Mouse (Mus musculus): Measurements from ENCODE around the gene Dip2a. TPM values are rescaled to one million over a fixed set of nuclear protein-coding genes. Genes with fewer than 3 reads are reported as not detected.

Gene Dip2a
- polyA plus RNA-seq, 2 experiments from 2014 or later, result 1.3 to 1.8 TPM

DNA sequence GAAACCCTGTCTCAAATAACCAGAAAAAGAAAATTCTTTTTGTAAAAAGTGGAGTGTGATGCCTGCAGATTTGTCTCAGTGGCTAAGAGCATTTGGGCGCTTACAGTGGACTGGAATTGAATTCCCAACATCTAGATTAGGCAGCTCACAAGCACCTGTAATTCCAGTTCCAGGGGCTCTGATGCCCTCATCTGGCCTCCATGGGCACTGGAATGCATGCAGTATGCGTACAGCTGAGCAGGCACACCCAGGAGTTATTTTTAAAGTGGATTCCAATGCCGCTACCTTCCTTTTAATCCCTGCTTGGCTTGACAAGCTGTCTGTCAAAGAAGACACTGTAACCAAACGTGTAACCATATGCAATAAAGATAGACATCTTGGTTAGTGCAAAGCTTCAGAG is 105.7 kb downstream of the Dip2a start:
- ATAC-seq, result no peak

- peak; percentile 94 for ATAC-seq
Measured at GRCm38 (mm10) chr10:76237341-76238225, 107.5 kb downstream of the Dip2a start, which contains the start of gene Prmt2. Prmt2 (minus strand) TSS chr10:76237865.

- no peak for ATAC-seq
Measured at GRCm38 (mm10) chr10:76229627-76230026, 115.5 kb downstream of the Dip2a start.

GRCm38 (mm10) chr10:76225944-76226343 is 119.1 kb downstream of the Dip2a start:
- ATAC-seq, result no peak

- no peak for ATAC-seq
Measured at GRCm38 (mm10) chr10:76218240-76218639, 126.9 kb downstream of the Dip2a start.

- ATAC-seq, result no peak
Measured at GRCm38 (mm10) chr10:76217056-76217455, 128.0 kb downstream of the Dip2a start.

DNA sequence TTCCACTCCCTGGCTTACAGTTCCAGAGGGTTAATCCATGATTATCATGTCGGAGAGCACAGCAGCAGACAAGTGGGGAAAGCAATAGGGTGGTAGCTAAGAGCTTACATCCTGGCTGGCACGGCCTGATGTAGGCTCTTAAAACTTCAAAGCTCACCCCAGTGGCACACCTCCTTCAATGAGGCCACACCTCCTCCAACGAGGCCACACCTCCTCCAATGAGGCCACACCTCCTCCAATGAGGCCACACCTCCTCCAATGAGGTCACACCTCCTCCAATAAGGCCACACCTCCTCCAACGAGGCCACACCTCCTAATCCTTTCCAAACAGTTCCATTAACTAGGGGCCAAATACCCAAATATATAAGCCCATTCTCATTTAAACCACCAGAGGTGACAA is 130.9 kb downstream of the Dip2a start:
- ATAC-seq, result no peak

DNA sequence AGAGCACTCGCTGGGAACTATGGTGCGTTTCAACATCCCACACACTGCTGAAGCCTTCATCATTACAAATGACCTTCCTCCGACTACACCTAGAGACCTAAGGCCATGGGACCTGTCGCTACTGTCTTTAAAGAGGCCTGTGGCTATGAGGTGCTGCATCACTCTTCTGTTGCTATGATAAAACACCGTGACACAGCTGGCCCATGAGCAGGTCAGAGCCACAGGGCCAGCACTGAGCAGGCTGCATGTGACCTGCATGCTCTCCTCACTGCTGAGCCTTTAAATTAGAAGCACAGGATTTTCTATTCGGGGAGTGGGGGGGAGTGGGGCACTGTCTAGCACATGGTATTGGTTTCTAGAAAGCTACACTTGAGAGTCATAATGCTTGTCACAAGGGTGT is 133.0 kb downstream of the Dip2a start:
- no peak for ATAC-seq

DNA sequence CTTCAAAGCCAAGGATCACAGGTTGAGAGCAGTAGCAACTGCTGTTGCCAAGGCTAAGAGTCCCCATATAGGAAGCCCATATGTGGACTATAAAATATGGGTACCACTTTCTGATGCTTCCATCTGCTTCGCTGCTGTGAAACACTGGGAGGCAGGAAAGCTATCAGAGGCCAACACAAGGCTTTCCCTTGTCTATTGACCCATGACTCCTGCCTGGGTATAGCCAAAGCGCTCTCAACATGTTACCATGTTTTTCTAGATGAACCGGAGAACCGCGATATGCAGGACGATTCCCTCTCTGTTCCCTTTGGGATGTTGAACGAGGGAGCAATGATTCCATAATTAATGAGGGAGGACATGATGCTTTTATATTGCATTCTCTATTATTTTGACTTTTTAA is 134.3 kb downstream of the Dip2a start:
- no peak for ATAC-seq

Other genes starting within 250 kb of the Dip2a start
- gene Slc5a4b, start 234.3 kb downstream of the Dip2a start, polyA plus RNA-seq (2017; shearing (Covaris generic)), result not detected
- not detected for gene Slc5a4a, start 197.8 kb downstream of the Dip2a start, polyA plus RNA-seq (2017; shearing (Covaris generic))
- gene Prmt2, start 107.4 kb downstream of the Dip2a start, polyA plus RNA-seq (2017; shearing (Covaris generic)), result 10 to 100 TPM; 21.6 to 23.1 TPM
- gene S100b, start 91.4 kb downstream of the Dip2a start, polyA plus RNA-seq (2017; shearing (Covaris generic)), result not detected
- gene AC141477.1, start 95.2 kb upstream of the Dip2a start, polyA plus RNA-seq (2017; shearing (Covaris generic)), result 1 to 10 TPM in 1 of 2 experiments, not detected in 1; 3.0 TPM
- gene Pcnt, start 97.5 kb upstream of the Dip2a start, polyA plus RNA-seq (2017; shearing (Covaris generic)), result 10 to 100 TPM; 12.5 to 13.3 TPM
- not detected for gene 2610028H24Rik, start 103.8 kb upstream of the Dip2a start, polyA plus RNA-seq (2017; shearing (Covaris generic))
- 10 to 100 TPM; 41.6 to 57.9 TPM for gene Mcm3ap, start 123.6 kb upstream of the Dip2a start, polyA plus RNA-seq (2017; shearing (Covaris generic))
- gene Ybey, start 123.8 kb upstream of the Dip2a start, polyA plus RNA-seq (2017; shearing (Covaris generic)), result 1 to 10 TPM; 2.6 to 3.0 TPM
- gene Lss, start 186.3 kb upstream of the Dip2a start, polyA plus RNA-seq (2017; shearing (Covaris generic)), result 10 to 100 TPM in 1 of 2 experiments, 1 to 10 TPM in 1; 8.5 to 13.7 TPM
- gene Spatc1l, start 217.0 kb upstream of the Dip2a start, polyA plus RNA-seq (2017; shearing (Covaris generic)), result not detected
- gene Ftcd, start 230.4 kb upstream of the Dip2a start, polyA plus RNA-seq (2017; shearing (Covaris generic)), result not detected